Mouse (Mus musculus): ENCODE data around the gene Atp6v1f. TPM values are rescaled to one million over a fixed set of nuclear protein-coding genes. Genes with fewer than 3 reads are reported as not detected.

Atp6v1f gene
- total RNA-seq, 2 experiments from 2014 or later: 105 to 107 TPM

GRCm38 (mm10) chr6:29509086-29509485 is 41.6 kb downstream of the Atp6v1f start:
- intact Hi-C loops (cut with DNase I): no loop called here
- peak in 1 of 2 experiments; percentile 25 for DNase-seq

GRCm38 (mm10) chr6:29513284-29513683 is 45.8 kb downstream of the Atp6v1f start:
- intact Hi-C loops (cut with DNase I): no loop called here
- peak; percentile 47 to 49 for DNase-seq

GRCm38 (mm10) chr6:29517139-29517538 is 49.6 kb downstream of the Atp6v1f start:
- DNase-seq: peak; percentile 74 to 82
- intact Hi-C loops (cut with DNase I): loop anchor here (1.0 kb wide), 1 partner anchor 133 kb away; no protein-coding TSS in a partner anchor

Other genes with a start within 250 kb of the Atp6v1f start
- gene Hilpda, start 195.2 kb upstream of the Atp6v1f start, total RNA-seq (2021): 1 to 10 TPM; 4.4 to 5.7 TPM
- under 1 TPM in 1 of 2 experiments, not detected in 1; 0.27 TPM for gene Fam71f2, start 188.1 kb upstream of the Atp6v1f start, total RNA-seq (2021)
- not detected for gene Fam71f1, start 148.6 kb upstream of the Atp6v1f start, total RNA-seq (2021)
- 100 to 1,000 TPM; 240 to 254 TPM for gene Calu, start 119.6 kb upstream of the Atp6v1f start, total RNA-seq (2021)
- under 1 TPM in 1 of 2 experiments, not detected in 1; 0.11 TPM for gene Opn1sw, start 79.2 kb upstream of the Atp6v1f start, total RNA-seq (2021)
- gene Ccdc136, start 71.4 kb upstream of the Atp6v1f start, total RNA-seq (2021): 1 to 10 TPM; 1.7 to 3.0 TPM
- 100 to 1,000 TPM; 205 to 216 TPM for gene Flnc, start 34.5 kb upstream of the Atp6v1f start, total RNA-seq (2021)
- gene Atp6v1fnb, start 3.7 kb downstream of the Atp6v1f start, total RNA-seq (2021): not detected
- gene Kcp, start 40.2 kb downstream of the Atp6v1f start, total RNA-seq (2021): 1 to 10 TPM; 2.7 to 5.8 TPM
- gene Irf5, start 58.9 kb downstream of the Atp6v1f start, total RNA-seq (2021): 1 to 10 TPM; 3.1 to 3.7 TPM
- 10 to 100 TPM; 43.0 to 43.6 TPM for gene Tnpo3, start 142.2 kb downstream of the Atp6v1f start, total RNA-seq (2021)
- gene Tspan33, start 226.5 kb downstream of the Atp6v1f start, total RNA-seq (2021): 1 to 10 TPM; 1.2 to 1.5 TPM